Mouse (Mus musculus) hindbrain, embryonic 12.5 days (tissue): ENCODE measurements around the gene Cd81. TPM values are rescaled to one million over a fixed set of nuclear protein-coding genes. Genes with fewer than 3 reads are reported as not detected.

Experiments
- ATAC-seq: fragments of 200-750 bp; cut with Nextera tagmentation; 2 replicates; pipeline ENCODE4 v1.8.0; 2017; ENCODE audit warnings: moderate TSS enrichment; ENCODE audit not compliant: low FRiP score
- H3K27ac ChIP-seq: fragments of 300-500 bp; sonication (generic); 2 replicates; pipeline ENCODE4 v1.5.1; 2016; ENCODE audit warnings: mild to moderate bottlenecking
- H3K27me3 ChIP-seq: fragments of 300-500 bp; sonication (generic); 2 replicates; pipeline ENCODE4 v1.6.1; 2016; ENCODE audit warnings: mild to moderate bottlenecking
- H3K36me3 ChIP-seq: fragments of 300-500 bp; sonication (generic); 2 replicates; pipeline ENCODE4 v1.6.1; 2016; ENCODE audit warnings: mild to moderate bottlenecking
- H3K4me1 ChIP-seq: fragments of 300-500 bp; sonication (generic); 2 replicates; pipeline ENCODE4 v1.6.1; 2016
- H3K4me2 ChIP-seq: fragments of 300-500 bp; sonication (generic); replicated peaks from 2 replicates; pipeline ENCODE4 v1.6.1; 2016; ENCODE audit warnings: mild to moderate bottlenecking
- H3K4me3 ChIP-seq: fragments of 300-500 bp; sonication (generic); 2 replicates; pipeline ENCODE4 v1.5.1; 2016; ENCODE audit warnings: mild to moderate bottlenecking
- H3K9ac ChIP-seq: fragments of 300-500 bp; sonication (generic); 2 replicates; pipeline ENCODE4 v1.6.1; 2016; ENCODE audit warnings: mild to moderate bottlenecking, moderate library complexity
- H3K9me3 ChIP-seq: fragments of 300-500 bp; sonication (generic); replicated peaks from 2 replicates; pipeline ENCODE4 v1.6.1; 2016; ENCODE audit warnings: mild to moderate bottlenecking
- whole genome bisulfite sequencing: fragments of 180-500 bp; shearing (Covaris S2); methylation state at CpG from one replicate; pipeline ENCODE4 v1.1.7; 2016; 5-methylcytosine and 5-hydroxymethylcytosine counted together
- polyA plus RNA-seq: library from polyadenylated mRNA; unstranded; fragments of >200 nt; fragmentation: Nextera tagmentation; extraction: Ambion mirVana; gene quantifications from 2 replicates; pipeline ENCODE4 v1.2.1, GENCODE M21; 2016

Cd81 gene
- polyA plus RNA-seq, 1 experiment from 2014 or later = 251 TPM

- H3K9me3 ChIP-seq = no peaks in the 10 kb centered on the region
- no peak overlapping the region for H3K4me2 ChIP-seq
- WGBS = 64% methylated on average over 5 of the region's 5 CpGs
- ATAC-seq = peak; percentile 35; the same call in 1 of the 2 replicates
- no peak overlapping the region for H3K4me3 ChIP-seq
- H3K27me3 ChIP-seq = no peaks in the 10 kb centered on the region
- no peak overlapping the region for H3K27ac ChIP-seq
- no peaks in the 10 kb centered on the region for H3K36me3 ChIP-seq
- peaks cover 25% of the 10 kb centered on the region for H3K4me1 ChIP-seq
- no peak overlapping the region for H3K9ac ChIP-seq
Observed at GRCm38 (mm10) chr7:143012230-143012875, 40.2 kb upstream of the Cd81 start.

GRCm38 (mm10) chr7:143013420-143014178 is 38.9 kb upstream of the Cd81 start:
- Histone ChIP-seq H3K9ac (no peak overlapping the region), H3K4me2 (no peak overlapping the region), H3K4me3 (no peak overlapping the region), H3K4me1 (peaks cover 19% of the 10 kb centered on the region), H3K36me3 (no peaks in the 10 kb centered on the region), H3K27ac (no peak overlapping the region), H3K9me3 (no peaks in the 10 kb centered on the region), H3K27me3 (no peaks in the 10 kb centered on the region)
- WGBS = 61% methylated on average over 8 of the region's 8 CpGs
- ATAC-seq = no peak

GRCm38 (mm10) chr7:143014862-143015659 is 37.5 kb upstream of the Cd81 start:
- 82% methylated on average over 7 of the region's 7 CpGs for WGBS
- Histone ChIP-seq H3K9ac (no peak overlapping the region), H3K36me3 (no peaks in the 10 kb centered on the region), H3K9me3 (no peaks in the 10 kb centered on the region), H3K4me3 (no peak overlapping the region), H3K27me3 (no peaks in the 10 kb centered on the region), H3K4me2 (no peak overlapping the region), H3K27ac (no peak overlapping the region), H3K4me1 (peaks cover 13% of the 10 kb centered on the region)
- ATAC-seq = no peak

- Histone ChIP-seq H3K27me3 (no peaks in the 10 kb centered on the region), H3K9me3 (no peaks in the 10 kb centered on the region), H3K4me1 (peaks cover 13% of the 10 kb centered on the region), H3K36me3 (no peaks in the 10 kb centered on the region), H3K4me2 (no peak overlapping the region), H3K4me3 (no peak overlapping the region), H3K9ac (no peak overlapping the region), H3K27ac (no peak overlapping the region; the same call in 1 of the 2 replicates)
- 0 out of 2 replicates have a peak, but pooled peaks have one; percentile 17 for ATAC-seq
- WGBS = 4% methylated on average over 1 of the region's 1 CpGs
Observed at GRCm38 (mm10) chr7:143015755-143016423, 36.6 kb upstream of the Cd81 start.

- WGBS = 50% methylated on average over 9 of the region's 9 CpGs
- Histone ChIP-seq H3K4me3 (no peak overlapping the region), H3K27me3 (no peaks in the 10 kb centered on the region), H3K9ac (no peak overlapping the region), H3K4me2 (no peak overlapping the region), H3K27ac (no peak overlapping the region; the same call in 1 of the 2 replicates), H3K9me3 (no peaks in the 10 kb centered on the region), H3K36me3 (no peaks in the 10 kb centered on the region), H3K4me1 (peaks cover 13% of the 10 kb centered on the region)
- ATAC-seq = no peak
Observed at GRCm38 (mm10) chr7:143016424-143017142, 36.0 kb upstream of the Cd81 start.

- Histone ChIP-seq H3K9me3 (no peaks in the 10 kb centered on the region), H3K27me3 (no peaks in the 10 kb centered on the region), H3K36me3 (no peaks in the 10 kb centered on the region), H3K4me1 (peaks cover 11% of the 10 kb centered on the region), H3K9ac (no peak overlapping the region), H3K4me3 (no peak overlapping the region), H3K4me2 (no peak overlapping the region), H3K27ac (no peak overlapping the region)
- ATAC-seq = no peak
- 74% methylated on average over 4 of the region's 4 CpGs for WGBS
Observed at GRCm38 (mm10) chr7:143017181-143017580, 35.4 kb upstream of the Cd81 start.

GRCm38 (mm10) chr7:143020040-143020439 is 32.5 kb upstream of the Cd81 start:
- ATAC-seq = no peak
- H3K27ac ChIP-seq = no peak overlapping the region
- H3K4me1 ChIP-seq = peaks cover 7% of the 10 kb centered on the region
- H3K9ac ChIP-seq = no peak overlapping the region
- no peak overlapping the region for H3K4me3 ChIP-seq
- no peak overlapping the region for H3K4me2 ChIP-seq
- H3K9me3 ChIP-seq = no peaks in the 10 kb centered on the region
- H3K27me3 ChIP-seq = no peaks in the 10 kb centered on the region
- H3K36me3 ChIP-seq = no peaks in the 10 kb centered on the region

GRCm38 (mm10) chr7:143020764-143021163 is 31.8 kb upstream of the Cd81 start:
- Histone ChIP-seq H3K4me3 (no peak overlapping the region), H3K4me1 (peaks cover 6% of the 10 kb centered on the region), H3K9me3 (no peaks in the 10 kb centered on the region), H3K27me3 (no peaks in the 10 kb centered on the region), H3K4me2 (no peak overlapping the region), H3K27ac (no peak overlapping the region), H3K36me3 (no peaks in the 10 kb centered on the region), H3K9ac (no peak overlapping the region)
- WGBS = 78% methylated on average over 3 of the region's 3 CpGs
- no peak for ATAC-seq

- Histone ChIP-seq H3K9me3 (no peaks in the 10 kb centered on the region), H3K4me3 (no peak overlapping the region), H3K4me2 (no peak overlapping the region), H3K4me1 (no peaks in the 10 kb centered on the region; the same call in 1 of the 2 replicates), H3K27ac (no peak overlapping the region), H3K9ac (no peak overlapping the region), H3K36me3 (no peaks in the 10 kb centered on the region), H3K27me3 (no peaks in the 10 kb centered on the region)
- WGBS = 70% methylated on average over 5 of the region's 5 CpGs
- ATAC-seq = no peak
Observed at GRCm38 (mm10) chr7:143021356-143022164, 31.0 kb upstream of the Cd81 start.

- H3K4me3 ChIP-seq = no peak overlapping the region
- no peak overlapping the region for H3K27ac ChIP-seq
- H3K36me3 ChIP-seq = no peaks in the 10 kb centered on the region
- no peaks in the 10 kb centered on the region for H3K9me3 ChIP-seq
- 85% methylated on average over 2 of the region's 2 CpGs for WGBS
- no peak for ATAC-seq
- H3K9ac ChIP-seq = no peak overlapping the region
- no peaks in the 10 kb centered on the region for H3K4me1 ChIP-seq
- H3K4me2 ChIP-seq = no peak overlapping the region
- H3K27me3 ChIP-seq = no peaks in the 10 kb centered on the region
Observed at GRCm38 (mm10) chr7:143023499-143023898, 29.0 kb upstream of the Cd81 start.

- WGBS = 91% methylated on average over 1 of the region's 1 CpGs
- Histone ChIP-seq H3K4me1 (no peaks in the 10 kb centered on the region), H3K27me3 (no peaks in the 10 kb centered on the region), H3K36me3 (no peaks in the 10 kb centered on the region), H3K9ac (no peak overlapping the region), H3K4me2 (no peak overlapping the region), H3K4me3 (no peak overlapping the region), H3K9me3 (no peaks in the 10 kb centered on the region), H3K27ac (no peak overlapping the region)
- ATAC-seq = no peak
Observed at GRCm38 (mm10) chr7:143024293-143024692, 28.2 kb upstream of the Cd81 start.
